Mouse (Mus musculus) G1E (cell line): Measurements from ENCODE around the gene Fyb.

Experiments used
- CTCF ChIP-seq: IDR thresholded peaks from 2 replicates; pipeline ENCODE4 v1.5.1; 2012; ENCODE audit warnings: low read depth, low read length, inconsistent platforms, mixed read lengths
- GATA1 ChIP-seq: IDR thresholded peaks from 2 replicates; pipeline ENCODE4 v1.6.1; 2012; ENCODE audit warnings: borderline replicate concordance, low read length, inconsistent platforms, mixed read lengths
- GATA2 ChIP-seq: IDR thresholded peaks from 2 replicates; pipeline ENCODE4 v1.6.1; 2012; ENCODE audit warnings: low read depth, low read length, inconsistent platforms, borderline replicate concordance
- TAL1 ChIP-seq: conservative IDR thresholded peaks from 2 replicates; pipeline ENCODE4 v1.6.1; 2012; ENCODE audit warnings: low read depth, low read length, inconsistent platforms, mixed read lengths

DNA sequence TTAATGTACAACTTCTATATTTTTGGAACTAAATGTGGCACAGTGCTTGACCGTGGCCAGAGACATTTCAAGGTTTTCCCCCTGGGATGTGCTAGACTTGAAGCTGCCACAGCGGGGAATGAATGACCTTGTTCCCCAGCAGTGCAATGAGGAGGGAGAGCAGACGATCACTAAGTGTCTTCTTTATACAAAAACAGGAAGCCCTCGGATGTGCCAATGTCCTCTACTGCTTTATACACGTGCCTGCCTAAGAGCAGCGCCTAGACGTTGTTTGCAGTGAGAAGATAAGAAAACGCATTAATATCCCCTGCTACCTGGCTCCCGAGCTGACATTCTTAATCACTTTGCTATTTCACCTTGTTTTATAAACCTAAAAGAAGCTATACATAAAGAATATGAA lies 55.3 kb downstream of the Fyb start:
- no peak for TF ChIP-seq CTCF
- TF ChIP-seq GATA1 = no peak
- no peak for TF ChIP-seq GATA2
- TF ChIP-seq TAL1 = 0 out of 2 replicates have a peak, but pooled peaks have one; percentile 10
